Mouse (Mus musculus) fibroblast of lung, adult 2 months (primary cell): ENCODE data around the gene Clic1.
"Not testable (repeated sequence)": the region's sequence is repeated elsewhere in the genome, so short reads cannot be mapped to it uniquely, and the experiment has no call there.

ENCODE experiments used
- DNase-seq: peaks from one replicate; pipeline ENCODE4 v3.0.0-alpha.2; 2011; ENCODE audit warnings: low read depth

Gene Clic1

DNA sequence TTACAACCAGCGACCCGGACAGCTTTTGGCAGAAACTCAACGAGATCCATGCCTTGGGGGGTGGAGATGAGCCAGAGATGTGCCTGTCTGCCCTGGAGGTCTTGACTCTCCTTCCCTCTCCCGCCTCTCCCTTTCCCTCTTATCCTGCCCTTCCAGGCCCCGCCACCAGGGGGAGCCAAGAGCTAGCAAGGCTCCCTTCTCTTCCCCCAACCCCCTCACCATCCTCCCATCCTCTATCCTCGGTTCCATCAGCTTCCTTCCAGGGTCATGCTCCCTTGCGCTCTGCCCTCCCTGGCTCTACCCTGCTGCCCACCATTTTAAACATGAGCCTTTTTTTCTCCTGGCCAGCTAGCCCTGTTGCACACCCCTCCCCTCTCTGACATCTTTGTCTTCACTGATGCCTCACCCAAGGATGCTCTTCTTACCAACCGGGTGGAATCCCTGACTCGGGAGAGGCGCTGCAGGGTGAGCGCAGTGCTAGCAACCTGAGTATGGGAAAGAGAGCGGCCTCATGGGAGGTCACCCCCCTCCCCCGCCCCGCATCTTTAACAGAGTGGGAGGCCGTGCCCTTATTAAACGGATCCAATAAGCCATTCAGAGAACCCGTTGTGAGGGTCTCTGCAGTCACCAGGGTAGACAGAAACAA is 28.5 kb upstream of the Clic1 start:
- no peak for DNase-seq

- DNase-seq: no peak
Measured at GRCm38 (mm10) chr17:35021842-35022477, 27.8 kb upstream of the Clic1 start.

DNA sequence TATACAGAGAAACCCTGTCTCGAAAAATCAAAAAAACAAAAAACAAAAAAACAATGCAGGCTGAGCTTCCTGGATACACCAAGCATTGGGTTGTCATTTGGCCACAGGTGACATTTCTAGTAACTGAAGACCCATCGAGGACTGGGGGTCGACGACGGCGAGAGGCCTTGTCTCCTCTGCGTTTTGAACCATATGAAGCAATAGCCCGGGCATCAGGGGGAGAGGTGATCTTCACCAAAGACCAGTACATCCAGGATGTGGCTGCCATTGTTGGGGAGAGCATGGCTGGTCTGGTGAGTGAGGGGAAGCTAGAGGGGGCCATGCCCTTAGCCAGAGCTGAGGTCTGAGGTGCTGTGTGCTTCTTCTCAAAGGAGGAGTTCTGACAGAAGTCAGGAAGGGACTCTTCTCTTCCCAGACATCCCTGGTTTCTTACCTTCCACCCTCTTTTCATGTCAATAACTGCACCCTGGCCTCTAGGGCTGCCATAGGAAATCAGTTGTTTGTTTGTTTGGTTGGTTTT is 27.2 kb upstream of the Clic1 start:
- no peak for DNase-seq

DNA sequence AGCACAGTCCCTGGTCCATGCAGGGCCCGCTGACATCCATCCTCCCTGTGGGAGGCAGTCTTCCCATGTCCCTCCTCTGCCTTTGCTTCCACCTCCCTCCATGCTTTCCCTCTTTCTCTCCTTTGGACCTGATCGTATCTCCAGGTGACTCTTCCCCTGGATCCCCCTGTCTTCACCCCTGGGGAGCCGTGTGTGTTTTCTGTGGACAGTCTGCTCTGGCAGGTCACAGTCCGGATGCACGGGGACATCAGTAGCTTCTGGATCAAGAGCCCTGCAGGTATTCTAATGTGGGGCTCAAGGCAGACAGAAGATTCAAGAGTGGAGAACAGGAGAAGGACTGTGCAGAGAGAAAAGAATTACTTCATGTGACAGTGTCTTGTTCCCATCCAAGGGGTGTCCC is 26.5 kb upstream of the Clic1 start:
- no peak for DNase-seq

GRCm38 (mm10) chr17:35023756-35024155 is 26.0 kb upstream of the Clic1 start:
- no peak for DNase-seq

DNA sequence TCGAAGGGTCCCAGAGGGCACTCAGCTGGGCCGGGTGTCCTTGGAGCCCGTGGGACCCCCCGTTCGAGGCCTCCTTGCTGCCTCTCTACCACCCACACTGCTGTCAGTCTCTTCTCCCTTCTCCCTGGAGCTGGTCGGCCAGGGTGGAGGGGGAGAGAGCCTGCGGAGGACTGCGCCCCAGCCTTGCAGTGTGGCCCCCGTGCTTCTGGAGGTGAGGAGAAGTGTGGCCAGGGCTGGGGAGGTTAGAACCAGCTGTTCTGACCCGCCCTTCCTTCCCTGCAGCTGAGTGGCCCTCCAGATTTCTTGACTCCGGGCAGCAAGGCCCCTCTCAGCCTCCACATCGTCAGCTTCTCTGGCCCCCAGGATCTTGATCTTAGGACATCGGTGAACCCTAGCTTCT is 25.5 kb upstream of the Clic1 start:
- DNase-seq: no peak

- DNase-seq: no peak
Measured at GRCm38 (mm10) chr17:35024691-35025488, 24.9 kb upstream of the Clic1 start.

- DNase-seq: no peak
Measured at GRCm38 (mm10) chr17:35026206-35026605, 23.6 kb upstream of the Clic1 start.

GRCm38 (mm10) chr17:35027277-35028068 is 22.3 kb upstream of the Clic1 start, which contains the start of gene Sapcd1:
Gene Sapcd1, minus strand, starts transcription at chr17:35028016.
- no peak for DNase-seq

- no peak for DNase-seq
Measured at GRCm38 (mm10) chr17:35028315-35028714, 21.5 kb upstream of the Clic1 start.

DNA sequence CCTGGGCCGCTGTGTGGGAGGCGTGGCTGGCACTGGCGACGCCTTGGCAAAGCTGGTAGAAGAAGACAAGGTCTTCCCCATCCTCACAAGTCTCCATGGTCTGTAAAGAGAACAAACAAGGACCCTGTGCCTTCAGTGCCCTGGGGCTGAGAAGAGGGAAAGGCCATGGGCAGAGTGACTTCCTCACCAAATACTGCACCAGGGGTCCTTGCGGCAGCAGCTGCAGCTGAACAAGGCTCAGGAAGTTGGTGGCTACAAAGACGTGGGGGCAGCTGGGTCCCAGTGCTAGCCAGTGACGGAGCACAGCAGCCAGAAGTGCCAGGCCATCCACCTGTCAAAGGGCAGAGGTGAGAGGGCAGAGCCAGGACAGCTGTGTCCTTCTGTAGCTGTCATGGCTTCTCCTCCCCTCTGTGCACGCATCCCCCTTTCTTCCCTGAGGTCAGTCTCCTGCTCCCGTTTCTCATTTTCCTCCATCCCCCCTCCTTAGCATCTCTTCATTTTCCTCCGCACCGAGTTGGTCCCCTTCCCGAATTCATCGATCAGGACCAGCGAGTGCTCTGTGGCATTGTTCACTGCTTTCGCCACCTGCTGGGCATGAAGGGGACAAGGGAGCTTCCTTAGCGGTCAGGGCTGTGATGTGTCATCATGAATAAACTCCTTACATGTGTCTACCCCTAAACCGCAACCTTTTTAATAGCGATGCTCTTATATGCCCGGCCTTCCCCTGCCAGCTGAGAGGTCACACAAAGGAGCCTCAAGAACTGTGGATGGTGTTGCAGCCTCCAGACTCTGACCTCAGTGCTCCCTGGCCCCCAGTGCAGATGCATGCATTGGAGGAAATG is 19.9 kb upstream of the Clic1 start:
- DNase-seq: no peak

DNA sequence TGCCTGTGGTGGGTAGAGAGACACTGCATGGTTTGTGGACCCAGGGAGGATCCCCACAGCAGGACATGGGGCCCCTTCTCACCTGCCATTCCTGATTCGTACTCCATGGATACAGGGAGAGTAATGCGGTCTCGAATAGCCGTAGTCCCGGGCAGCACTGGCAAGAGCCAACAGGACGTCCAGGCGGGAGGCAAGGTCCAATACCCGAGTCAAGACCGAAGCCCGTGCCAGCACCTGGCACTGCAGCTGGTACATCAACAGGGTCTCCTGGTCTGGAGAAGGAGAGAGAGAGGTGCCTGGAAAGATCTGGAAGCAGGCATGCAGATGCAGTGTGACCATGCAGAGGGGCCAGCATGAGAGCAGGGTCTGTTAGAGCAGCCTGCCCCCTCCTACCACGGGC is 18.5 kb upstream of the Clic1 start:
- DNase-seq: no peak

- no peak for DNase-seq
Measured at GRCm38 (mm10) chr17:35031880-35032279, 17.9 kb upstream of the Clic1 start.

DNA sequence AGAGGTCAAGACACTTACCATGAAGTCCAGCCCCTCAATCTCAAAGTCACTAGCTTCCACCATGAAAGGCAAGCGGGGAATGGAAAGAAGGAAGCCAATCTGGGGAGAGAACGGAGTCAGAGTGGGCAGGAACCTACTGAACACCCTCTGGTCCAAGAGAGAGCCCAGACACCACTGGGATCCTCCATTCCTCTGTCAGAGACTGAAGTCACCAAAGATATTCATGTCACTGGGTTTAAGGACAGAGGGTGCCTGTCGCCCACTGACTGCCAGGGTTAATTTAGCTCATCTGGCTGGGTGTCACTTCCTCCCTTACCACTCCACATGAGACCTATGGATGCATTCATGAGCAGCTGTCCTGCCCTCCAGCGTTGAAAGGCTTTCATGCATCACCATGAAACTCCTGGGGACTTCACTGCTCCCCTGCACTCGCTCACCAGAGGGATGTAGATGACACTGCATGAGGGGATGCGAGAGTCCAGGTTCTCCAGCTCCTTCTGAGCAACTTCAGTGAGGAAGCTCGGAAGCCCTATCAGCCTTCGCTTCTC is 17.4 kb upstream of the Clic1 start:
- DNase-seq: no peak

- DNase-seq: not testable (repeated sequence)
Measured at GRCm38 (mm10) chr17:35033703-35034102, 16.1 kb upstream of the Clic1 start.

DNA sequence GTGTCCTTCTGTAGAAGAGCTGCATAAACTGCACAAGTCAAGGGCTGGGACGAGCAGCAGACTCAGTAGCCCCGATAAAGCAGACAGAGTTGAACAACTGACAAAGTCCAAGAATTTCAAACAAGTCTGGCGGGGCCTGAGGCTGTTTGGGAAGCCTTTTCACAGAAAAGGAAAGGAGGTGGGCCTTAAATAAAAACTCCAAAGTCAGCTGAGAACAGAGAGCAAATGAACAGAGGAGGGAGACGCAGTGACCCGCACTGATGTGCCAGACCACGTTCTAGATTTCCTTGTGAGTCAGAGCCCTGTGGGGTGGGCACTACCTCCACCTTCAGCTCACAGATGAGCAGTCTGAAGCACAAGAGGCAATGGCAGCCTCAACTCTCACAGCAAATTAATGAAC is 14.9 kb upstream of the Clic1 start:
- no peak for DNase-seq

- DNase-seq: no peak
Measured at GRCm38 (mm10) chr17:35039121-35039873, 10.5 kb upstream of the Clic1 start.

DNA sequence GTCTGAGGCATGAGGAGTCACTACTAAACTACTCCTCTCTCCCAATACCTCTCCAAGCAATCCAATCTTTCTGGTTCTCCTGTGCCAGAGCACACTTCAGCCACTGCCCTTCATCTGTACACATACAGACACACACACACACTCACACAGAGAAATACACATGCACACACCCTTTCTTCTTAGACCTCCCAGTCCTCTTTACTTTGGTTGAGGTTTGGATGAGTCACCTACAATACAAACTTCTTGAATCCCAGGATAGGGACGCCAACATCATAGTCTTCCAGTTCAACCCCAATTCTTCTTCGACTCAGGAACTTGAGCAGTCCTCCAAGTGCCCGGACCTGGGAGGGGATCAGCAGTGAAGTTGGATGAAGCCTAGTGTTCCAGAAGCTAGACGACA is 6.0 kb upstream of the Clic1 start:
- DNase-seq: no peak

DNA sequence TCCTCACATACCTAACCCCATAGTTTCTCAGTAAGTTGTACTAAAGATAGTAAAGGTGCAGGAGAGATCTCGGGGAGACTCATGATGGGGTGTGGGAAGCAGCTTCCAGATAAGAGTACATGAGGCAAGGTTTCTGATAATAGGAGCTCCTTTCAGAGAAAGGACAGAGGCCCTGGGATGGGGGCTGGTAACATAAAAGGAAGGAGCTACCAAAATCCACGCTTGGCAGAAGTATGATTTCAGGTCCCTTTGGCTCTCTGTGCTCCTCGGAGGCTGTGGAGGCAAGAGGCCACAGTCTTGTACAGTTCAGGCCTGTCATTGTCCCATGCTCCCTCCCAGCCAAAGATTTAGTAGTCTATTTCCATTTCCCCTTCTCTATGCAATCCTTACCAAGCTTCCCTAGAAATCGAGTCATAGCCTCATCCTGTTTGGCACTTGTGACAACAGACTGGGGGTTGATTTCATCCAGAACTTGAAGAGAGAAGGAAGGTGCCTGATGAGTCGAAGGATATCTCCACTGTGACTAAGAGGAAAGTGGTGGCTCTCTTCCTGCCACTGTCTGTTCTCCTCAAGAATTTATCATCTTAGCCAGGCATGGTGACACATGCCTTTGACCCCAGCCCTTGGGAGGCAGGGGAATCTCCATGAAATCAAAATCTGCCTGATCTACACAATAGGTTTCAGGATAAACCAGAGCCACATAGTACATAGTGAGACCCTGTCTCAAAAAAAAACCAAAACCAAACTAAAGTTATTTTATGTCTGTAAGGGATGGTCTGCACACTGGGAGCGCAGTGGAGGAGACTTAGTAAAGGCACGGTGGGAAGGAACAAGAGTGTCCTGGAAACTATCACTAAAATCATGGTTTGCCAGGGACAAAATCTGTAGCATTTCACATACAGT is 4.6 kb upstream of the Clic1 start:
- no peak for DNase-seq
